Mouse (Mus musculus): ENCODE measurements at regions not wholly inside any gene's neighbourhood (a gene's known extent, or its start where the extent isn't known, plus 50 kb on each side); places are given as distances from the start of the nearest gene placed in this dataset.

GRCm38 (mm10) chr12:95558706-95559406 is 133.2 kb upstream of the Flrt2 start:
- in situ Hi-C loops (cut with MboI, MseI), result no loop called here

GRCm38 (mm10) chr12:95563431-95563830 is 128.6 kb upstream of the Flrt2 start:
- in situ Hi-C loops (cut with MboI, MseI), result no loop called here

- in situ Hi-C loops (cut with MboI, MseI), result no loop called here
These were observed 115.3 kb upstream of the Flrt2 start for GRCm38 (mm10) chr12:95576772-95577171.

- in situ Hi-C loops (cut with MboI, MseI), result no loop called here
These were observed 103.0 kb upstream of the Flrt2 start for GRCm38 (mm10) chr12:95589011-95589410.

- in situ Hi-C loops (cut with MboI, MseI), result no loop called here
These were observed 72.7 kb upstream of the Flrt2 start for GRCm38 (mm10) chr12:95619281-95619680.

GRCm38 (mm10) chr12:95631029-95631428 is 61.0 kb upstream of the Flrt2 start:
- in situ Hi-C loops (cut with MboI, MseI), result no loop called here

- in situ Hi-C loops (cut with MboI, MseI), result no loop called here
These were observed 55.4 kb upstream of the Flrt2 start for GRCm38 (mm10) chr12:95636647-95637046.

GRCm38 (mm10) chr12:95639892-95640291 is 52.1 kb upstream of the Flrt2 start:
- in situ Hi-C loops (cut with MboI, MseI), result no loop called here

- in situ Hi-C loops (cut with MboI, MseI), result no loop called here
These were observed 50.4 kb upstream of the Flrt2 start for GRCm38 (mm10) chr12:95641628-95642027.

Data from T-helper 1 cell (primary cell).